Mouse (Mus musculus) embryonic facial prominence, embryonic 14.5 days (tissue): Measurements from ENCODE around the gene Cacna1d. TPM values are rescaled to one million over a fixed set of nuclear protein-coding genes. Genes with fewer than 3 reads are reported as not detected.
A peak's percentile ranks its signal among the peaks of the same experiment; 100 is the strongest.

Source experiments
- ATAC-seq: fragments of 200-750 bp; cut with Nextera tagmentation; 2 replicates; pipeline ENCODE4 v1.8.0; 2017; ENCODE audit warnings: low read depth, moderate number of reproducible peaks, moderate TSS enrichment
- DNase-seq: peaks from one replicate; pipeline ENCODE4 v3.0.0-alpha.2; 2015; ENCODE audit warnings: low spot score
- H3K27ac ChIP-seq: fragments of 300-500 bp; sonication (generic); replicated peaks from 2 replicates; pipeline ENCODE4 v1.5.1; 2014; ENCODE audit warnings: low read depth, mild to moderate bottlenecking, low read length, moderate library complexity
- H3K27me3 ChIP-seq: fragments of 300-500 bp; sonication (generic); replicated peaks from 2 replicates; pipeline ENCODE4 v1.6.1; 2014; ENCODE audit warnings: low read length; ENCODE audit not compliant: control insufficient read depth, insufficient read depth
- H3K36me3 ChIP-seq: fragments of 300-500 bp; sonication (generic); 2 replicates; pipeline ENCODE4 v1.6.1; 2014; ENCODE audit warnings: low read length, mixed read lengths; ENCODE audit not compliant: control insufficient read depth, insufficient read depth
- H3K4me1 ChIP-seq: fragments of 300-500 bp; sonication (generic); 2 replicates; pipeline ENCODE4 v1.6.1; 2014; ENCODE audit warnings: antibody characterized with exemption, low read length; ENCODE audit not compliant: control insufficient read depth, insufficient read depth
- H3K4me2 ChIP-seq: fragments of 300-500 bp; sonication (generic); 2 replicates; pipeline ENCODE4 v1.6.1; 2014; ENCODE audit warnings: low read depth, mild to moderate bottlenecking, low read length, moderate library complexity, mixed read lengths
- H3K4me3 ChIP-seq: fragments of 300-500 bp; sonication (generic); 2 replicates; pipeline ENCODE4 v1.5.1; 2014; ENCODE audit warnings: low read depth, mild to moderate bottlenecking, low read length
- H3K9ac ChIP-seq: fragments of 300-500 bp; sonication (generic); 2 replicates; pipeline ENCODE4 v1.6.1; 2014; ENCODE audit warnings: low read depth, mild to moderate bottlenecking, low read length, moderate library complexity, mixed read lengths
- H3K9me3 ChIP-seq: fragments of 300-500 bp; sonication (generic); 2 replicates; pipeline ENCODE4 v1.6.1; 2016; ENCODE audit warnings: low read length; ENCODE audit not compliant: control insufficient read depth
- WGBS: fragments of 180-500 bp; shearing (Covaris S2); extraction: QIAGEN DNeasy Blood & Tissue Kit; methylation state at CpG from one replicate; pipeline ENCODE4 v1.1.7; 2014; 5-methylcytosine and 5-hydroxymethylcytosine counted together
- polyA plus RNA-seq: library from polyadenylated mRNA; unstranded; fragments of >200 nt; fragmentation: Nextera tagmentation; extraction: Ambion mirVana; gene quantifications from 2 replicates; pipeline ENCODE4 v1.2.1, GENCODE M21; 2014

Gene Cacna1d
- polyA plus RNA-seq, 1 experiment from 2014 or later: 3.5 TPM

- Histone ChIP-seq H3K36me3 (no peaks in the 10 kb centered on the region), H3K27me3 (no peaks in the 10 kb centered on the region), H3K9ac (no peak overlapping the region), H3K4me3 (no peak overlapping the region), H3K4me2 (no peak overlapping the region), H3K27ac (no peak overlapping the region), H3K9me3 (no peaks in the 10 kb centered on the region), H3K4me1 (no peaks in the 10 kb centered on the region)
- DNase-seq: no peak
- 88% methylated on average over 9 of the region's 9 CpGs for WGBS
- ATAC-seq: no peak
Observed at GRCm38 (mm10) chr14:30130092-30130491, 361.2 kb downstream of the Cacna1d start.

- WGBS: 31% methylated on average over 9 of the region's 9 CpGs
- DNase-seq (no peak), ATAC-seq (no peak)
- Histone ChIP-seq H3K4me3 (no peak overlapping the region), H3K27me3 (no peaks in the 10 kb centered on the region), H3K27ac (no peak overlapping the region), H3K36me3 (no peaks in the 10 kb centered on the region), H3K9ac (no peak overlapping the region), H3K4me1 (no peaks in the 10 kb centered on the region), H3K4me2 (no peak overlapping the region), H3K9me3 (no peaks in the 10 kb centered on the region)
Observed at GRCm38 (mm10) chr14:30129378-30129777, 361.9 kb downstream of the Cacna1d start.

DNA sequence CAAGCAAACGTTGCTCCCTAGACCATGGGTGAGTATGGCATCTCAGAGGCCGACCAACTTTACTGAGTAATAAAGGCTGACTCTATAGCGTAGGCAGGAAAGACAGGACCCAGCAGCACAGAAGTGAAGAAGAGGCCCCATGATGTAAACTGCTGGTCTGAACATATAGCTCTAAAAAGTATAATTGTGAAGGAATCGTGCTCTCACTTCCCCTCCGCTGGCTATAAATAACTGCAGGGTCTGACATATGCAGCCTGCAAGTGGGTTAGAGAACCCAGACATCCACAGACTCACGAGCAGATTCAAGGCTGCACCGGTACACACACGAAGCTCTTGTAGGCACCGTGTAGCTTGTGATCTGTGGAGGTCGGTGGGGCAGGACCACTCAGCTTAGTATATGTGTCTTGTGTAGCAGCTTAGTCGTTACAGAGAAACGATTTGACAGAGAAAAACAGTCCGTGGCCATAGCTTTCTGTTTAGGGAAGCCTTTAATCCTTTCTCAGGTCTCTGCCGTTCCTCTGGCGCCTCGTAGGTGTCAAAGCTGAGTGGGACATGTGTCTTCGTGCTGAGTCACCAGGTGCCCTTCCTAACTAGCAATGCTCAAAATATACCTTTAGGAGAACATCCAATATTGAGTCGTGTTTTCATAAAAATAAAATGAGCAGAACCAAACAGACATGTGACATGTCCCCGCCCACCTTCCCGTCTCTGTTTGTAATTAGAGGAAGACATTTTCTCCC lies 366.1 kb downstream of the Cacna1d start:
- 0 out of 2 replicates have a peak overlapping the region, but pooled peaks have one; percentile 52 for H3K27ac ChIP-seq
- H3K4me3 ChIP-seq: no peak overlapping the region
- H3K27me3 ChIP-seq: no peaks in the 10 kb centered on the region
- ATAC-seq (no peak), DNase-seq (no peak)
- H3K4me2 ChIP-seq: no peak overlapping the region; the same call in 1 of the 2 replicates
- no peaks in the 10 kb centered on the region for H3K9me3 ChIP-seq
- no peaks in the 10 kb centered on the region for H3K36me3 ChIP-seq
- H3K9ac ChIP-seq: no peak overlapping the region
- 68% methylated on average over 20 of the region's 20 CpGs for WGBS
- H3K4me1 ChIP-seq: no peaks in the 10 kb centered on the region

GRCm38 (mm10) chr14:30120023-30120422 lies 371.2 kb downstream of the Cacna1d start:
- H3K4me2 ChIP-seq: no peak overlapping the region
- no peaks in the 10 kb centered on the region for H3K4me1 ChIP-seq
- no peaks in the 10 kb centered on the region for H3K27me3 ChIP-seq
- no peak for DNase-seq
- ATAC-seq: no peak
- H3K36me3 ChIP-seq: no peaks in the 10 kb centered on the region
- no peak overlapping the region for H3K4me3 ChIP-seq
- no peak overlapping the region for H3K27ac ChIP-seq
- H3K9me3 ChIP-seq: no peaks in the 10 kb centered on the region
- H3K9ac ChIP-seq: no peak overlapping the region
- WGBS: 78% methylated on average over 5 of the region's 5 CpGs

DNA sequence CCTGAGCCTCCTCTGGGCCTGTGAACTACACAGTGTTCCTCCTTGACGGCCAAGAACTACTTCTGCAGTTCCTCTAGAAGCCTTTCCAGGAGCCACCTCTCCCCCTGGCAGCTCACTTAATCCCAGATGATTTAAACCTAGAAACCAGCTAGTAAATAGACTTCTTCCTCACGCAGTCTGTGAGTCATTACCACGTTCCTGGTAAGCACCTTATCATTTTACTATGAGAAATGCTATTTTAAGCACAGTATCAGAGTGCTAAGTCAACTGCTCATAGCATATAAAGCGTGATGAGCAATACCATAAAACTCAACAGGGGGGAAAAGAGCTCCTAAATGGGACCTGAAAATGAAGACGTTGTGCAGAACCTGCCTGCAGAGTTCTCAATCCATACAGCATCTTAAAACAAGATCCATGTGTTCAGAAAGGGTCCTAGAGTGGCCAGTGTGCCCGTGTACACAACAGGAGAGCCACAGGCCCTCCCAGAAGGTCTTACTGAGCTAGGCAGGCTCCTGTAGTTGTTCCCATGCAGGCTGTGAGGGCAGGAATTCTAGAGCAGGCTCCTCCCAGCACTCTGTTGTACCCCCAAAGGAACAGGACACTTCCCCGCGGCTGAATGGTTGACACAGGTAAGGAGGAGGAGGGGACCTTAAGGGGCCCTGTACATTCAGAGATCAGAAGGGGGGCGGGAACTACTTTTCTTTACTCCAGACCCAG lies 377.7 kb downstream of the Cacna1d start:
- Histone ChIP-seq H3K4me3 (no peak overlapping the region), H3K27ac (no peak overlapping the region), H3K4me1 (no peaks in the 10 kb centered on the region), H3K9me3 (no peaks in the 10 kb centered on the region), H3K4me2 (no peak overlapping the region), H3K36me3 (no peaks in the 10 kb centered on the region), H3K27me3 (no peaks in the 10 kb centered on the region), H3K9ac (no peak overlapping the region)
- ATAC-seq: no peak
- DNase-seq: no peak
- WGBS: 59% methylated on average over 9 of the region's 9 CpGs

DNA sequence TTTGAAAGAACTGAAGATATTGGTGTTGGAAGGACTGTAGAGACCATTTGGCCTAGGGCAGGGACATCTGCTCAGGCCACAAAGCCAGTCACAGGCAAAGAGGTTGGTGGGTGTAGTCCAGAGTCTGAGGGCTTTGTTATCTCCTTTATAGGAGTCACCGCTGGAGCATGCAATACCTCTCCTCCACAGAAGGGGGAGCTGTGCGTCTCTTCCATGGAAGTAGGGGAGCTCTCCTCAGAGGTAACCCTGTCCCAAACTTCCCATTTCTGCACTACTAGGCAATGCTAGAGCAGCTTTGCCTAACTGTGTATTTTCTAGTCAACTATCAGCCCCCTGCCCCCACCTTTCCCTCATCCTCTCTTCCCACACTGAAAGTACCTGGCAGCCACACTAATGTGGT lies 382.2 kb downstream of the Cacna1d start:
- 33% methylated on average over 2 of the region's 2 CpGs for WGBS
- Histone ChIP-seq H3K4me1 (no peaks in the 10 kb centered on the region), H3K27ac (no peak overlapping the region), H3K9me3 (no peaks in the 10 kb centered on the region), H3K36me3 (no peaks in the 10 kb centered on the region), H3K9ac (no peak overlapping the region), H3K4me2 (no peak overlapping the region), H3K4me3 (no peak overlapping the region), H3K27me3 (no peaks in the 10 kb centered on the region)
- ATAC-seq (no peak), DNase-seq (no peak)

GRCm38 (mm10) chr14:30106550-30106949 lies 384.7 kb downstream of the Cacna1d start:
- WGBS: 88% methylated on average over 4 of the region's 4 CpGs
- H3K9me3 ChIP-seq: no peaks in the 10 kb centered on the region
- no peak overlapping the region for H3K4me2 ChIP-seq
- H3K9ac ChIP-seq: no peak overlapping the region
- no peaks in the 10 kb centered on the region for H3K4me1 ChIP-seq
- H3K27ac ChIP-seq: no peak overlapping the region
- no peak for DNase-seq
- H3K4me3 ChIP-seq: no peak overlapping the region
- ATAC-seq: no peak
- no peaks in the 10 kb centered on the region for H3K27me3 ChIP-seq
- H3K36me3 ChIP-seq: no peaks in the 10 kb centered on the region

DNA sequence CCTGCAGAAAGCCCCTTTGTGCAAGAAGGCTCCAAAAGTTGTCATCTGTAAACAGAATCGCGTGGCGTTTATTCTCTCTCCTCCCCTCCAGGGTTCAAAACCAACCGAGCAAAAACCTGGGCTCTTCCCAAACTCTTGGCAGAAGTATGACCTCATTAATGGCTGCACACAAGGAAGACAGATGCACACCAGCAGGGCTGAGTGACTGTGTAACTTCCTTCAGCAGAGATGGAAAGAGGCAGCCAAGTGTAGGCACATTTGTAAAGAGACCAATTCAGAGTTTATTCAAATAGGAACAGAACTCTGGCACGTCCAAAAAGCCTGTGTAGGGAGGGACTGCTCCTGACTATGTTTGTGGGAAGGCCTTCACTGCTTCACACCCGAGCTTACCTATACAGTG lies 385.7 kb downstream of the Cacna1d start:
- Histone ChIP-seq H3K27me3 (no peaks in the 10 kb centered on the region), H3K9me3 (no peaks in the 10 kb centered on the region), H3K4me2 (no peak overlapping the region), H3K4me1 (no peaks in the 10 kb centered on the region), H3K4me3 (no peak overlapping the region), H3K9ac (no peak overlapping the region), H3K36me3 (no peaks in the 10 kb centered on the region), H3K27ac (no peak overlapping the region)
- DNase-seq (no peak), ATAC-seq (no peak)
- WGBS: 63% methylated on average over 6 of the region's 6 CpGs
